Mouse (Mus musculus) liver, adult 10 weeks (tissue): ENCODE results near the gene Zbed4. TPM values are rescaled to one million over a fixed set of nuclear protein-coding genes. Genes with fewer than 3 reads are reported as not detected.

Experiments
- polyA plus RNA-seq: library from polyadenylated mRNA; stranded (reverse); fragments of 350-450 nt; fragmentation: Illumina TruSeq; extraction: RNeasy Lipid Tissue Mini Kit (QIAGEN cat#74804); gene quantifications from one replicate; pipeline ENCODE4 v1.2.3, GENCODE M21; 2014; ENCODE audit warnings: low read depth, low replicate concordance

Gene Zbed4
- 4.2 TPM for polyA plus RNA-seq

DNA sequence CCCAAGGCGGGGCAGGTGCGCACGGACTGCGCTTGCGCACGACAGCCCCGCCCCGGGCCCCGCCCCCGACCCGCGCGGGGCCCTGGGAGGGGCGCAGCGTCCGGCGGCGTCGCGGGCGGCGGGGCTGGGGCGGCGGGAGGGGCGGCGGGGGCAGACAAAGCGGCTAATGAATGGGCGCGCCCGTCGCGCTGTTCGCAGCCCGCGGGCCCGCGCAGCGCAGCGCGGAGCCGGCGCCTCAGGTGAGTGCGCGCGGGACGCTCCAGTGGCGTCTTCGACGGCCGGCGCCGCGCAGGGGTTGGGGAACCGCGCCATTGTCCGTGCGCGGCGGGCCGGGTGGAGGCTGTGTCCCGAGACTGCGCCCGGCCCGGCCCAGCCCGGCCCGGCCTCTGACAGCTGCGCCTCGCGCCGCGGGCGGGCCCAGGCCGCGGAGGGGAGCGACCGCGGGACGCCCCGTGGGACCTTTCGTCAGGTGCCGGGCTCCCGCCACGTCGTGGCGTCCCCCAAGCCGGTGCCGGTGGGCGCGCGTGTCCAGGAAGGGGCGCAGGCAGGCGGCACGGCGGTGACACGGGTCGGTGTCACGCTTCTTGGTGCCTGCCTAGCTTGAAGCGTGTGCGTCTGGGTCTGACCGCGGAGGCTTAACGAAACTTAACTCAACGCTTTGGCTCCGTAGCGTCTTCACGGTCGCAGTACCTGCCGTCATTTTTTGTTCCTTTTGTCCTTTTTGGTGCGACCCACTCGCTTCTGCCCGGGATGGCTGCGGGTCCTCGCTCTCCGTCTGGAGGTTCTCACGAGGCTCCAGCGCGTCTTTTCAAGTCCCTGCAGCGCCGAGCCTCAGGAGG is at the start of gene Zbed4:
Gene Zbed4, plus strand, starts transcription at position 97 of the 839 bp plus-strand sequence.

DNA sequence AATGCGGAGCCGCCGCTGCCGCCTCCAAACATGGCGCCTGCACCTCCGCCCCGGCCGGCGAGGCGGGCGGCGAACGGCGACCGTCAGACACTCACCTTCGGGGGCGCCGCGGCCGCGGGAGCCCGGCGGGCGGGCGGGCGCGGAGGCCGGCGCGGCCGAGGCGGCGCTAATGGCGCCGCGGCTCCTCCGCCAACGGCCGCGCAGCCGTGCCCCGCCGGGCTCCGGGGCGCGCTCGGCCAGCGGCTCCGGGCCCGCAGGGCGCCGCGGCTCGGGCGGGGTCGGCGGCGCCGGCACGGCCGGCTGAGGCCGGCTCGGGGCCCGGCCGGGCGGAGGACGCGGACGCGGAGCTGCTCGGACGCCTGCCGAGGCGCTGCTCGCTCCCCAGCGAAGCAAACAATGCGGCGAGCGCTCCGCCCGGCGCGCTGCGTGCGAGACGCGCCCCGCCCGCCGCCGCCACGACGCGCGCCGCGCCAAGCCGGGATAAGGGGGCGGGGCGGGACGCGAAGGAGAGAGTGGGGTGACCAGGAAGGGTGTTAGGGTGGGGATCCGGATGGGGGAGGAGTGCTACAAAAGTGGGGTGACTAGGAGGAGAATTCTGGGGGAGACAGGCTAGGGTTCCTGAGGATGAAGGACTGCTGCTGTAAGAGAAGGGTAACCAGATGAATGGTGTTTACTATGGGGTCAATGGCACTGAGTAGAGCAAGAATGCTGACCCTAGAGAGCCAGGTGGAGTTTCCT is 17.5 kb upstream of the Zbed4 start, which contains the start of gene Brd1:
Gene Brd1, minus strand, starts transcription at position 400 of the 738 bp plus-strand sequence.

GRCm38 (mm10) chr15:88819026-88819905 is 67.8 kb downstream of the Zbed4 start, which contains the start of the genes Alg12 and Creld2:
Gene Alg12, minus strand, starts transcription at chr15:88819318.
Gene Creld2, plus strand, starts transcription at chr15:88819646.

Other genes starting within 250 kb of the Zbed4 start
- not detected for gene Zdhhc25, start 151.4 kb upstream of the Zbed4 start, polyA plus RNA-seq
- 6.7 TPM for gene Brd1, start 17.4 kb upstream of the Zbed4 start, polyA plus RNA-seq
- gene Alg12, start 67.7 kb downstream of the Zbed4 start, polyA plus RNA-seq, result 2.8 TPM
- 13.6 TPM for gene Creld2, start 68.0 kb downstream of the Zbed4 start, polyA plus RNA-seq
- gene Pim3, start 110.5 kb downstream of the Zbed4 start, polyA plus RNA-seq, result 10.1 TPM
- gene Ttll8, start 202.8 kb downstream of the Zbed4 start, polyA plus RNA-seq, result not detected
- not detected for gene Mlc1, start 227.3 kb downstream of the Zbed4 start, polyA plus RNA-seq
- not detected for gene Mov10l1, start 231.2 kb downstream of the Zbed4 start, polyA plus RNA-seq